Mouse (Mus musculus) spleen, postnatal 0 days (tissue): ENCODE data around the gene Cyp2j7. TPM values are rescaled to one million over a fixed set of nuclear protein-coding genes. Genes with fewer than 3 reads are reported as not detected.

Source experiments
- polyA plus RNA-seq: library from polyadenylated mRNA; unstranded; fragments of >200 nt; fragmentation: Nextera tagmentation; extraction: Ambion mirVana; gene quantifications from 2 replicates; pipeline ENCODE4 v1.2.1, GENCODE M21; 2015

The Cyp2j7 gene
- polyA plus RNA-seq: not detected in 2 replicates

DNA sequence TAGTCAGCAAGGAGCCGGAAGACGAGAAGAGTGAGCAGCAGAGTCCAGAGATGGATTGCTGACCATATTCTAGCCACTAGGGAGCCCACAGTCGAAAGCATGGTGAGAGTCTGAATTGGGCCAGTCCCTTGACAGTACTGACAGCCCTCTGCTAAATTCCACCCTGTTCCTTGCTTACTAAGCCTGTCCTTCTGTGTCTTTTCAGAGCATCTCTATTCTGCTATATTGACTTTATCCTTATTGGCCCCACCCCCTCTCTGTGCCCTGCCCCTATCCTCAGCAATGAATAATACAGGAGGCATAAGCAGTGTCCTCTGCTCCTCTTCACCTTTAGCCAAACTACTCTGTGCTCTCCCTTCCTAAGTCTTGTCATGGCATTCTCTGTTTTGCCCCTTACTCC lies at the start of gene Cyp2j7:
Cyp2j7 (minus strand) TSS at position 101 of the 400 bp plus-strand sequence.

Other genes with a start within 250 kb of the Cyp2j7 start
- not detected in 2 replicates for gene Cyp2j13, start 159.1 kb downstream of the Cyp2j7 start, polyA plus RNA-seq
- not detected in 2 replicates for gene Cyp2j12, start 95.5 kb downstream of the Cyp2j7 start, polyA plus RNA-seq
- not detected in 2 replicates for gene Cyp2j11, start 112.0 kb upstream of the Cyp2j7 start, polyA plus RNA-seq